Mouse (Mus musculus) cerebellum, adult 18-20 months (tissue): ENCODE results near the gene Bhlhe40.

Experiments used
- DNase-seq, 2 experiments: peaks; one replicate each; pipeline ENCODE4 v3.0.0; 2021

Gene Bhlhe40

DNA sequence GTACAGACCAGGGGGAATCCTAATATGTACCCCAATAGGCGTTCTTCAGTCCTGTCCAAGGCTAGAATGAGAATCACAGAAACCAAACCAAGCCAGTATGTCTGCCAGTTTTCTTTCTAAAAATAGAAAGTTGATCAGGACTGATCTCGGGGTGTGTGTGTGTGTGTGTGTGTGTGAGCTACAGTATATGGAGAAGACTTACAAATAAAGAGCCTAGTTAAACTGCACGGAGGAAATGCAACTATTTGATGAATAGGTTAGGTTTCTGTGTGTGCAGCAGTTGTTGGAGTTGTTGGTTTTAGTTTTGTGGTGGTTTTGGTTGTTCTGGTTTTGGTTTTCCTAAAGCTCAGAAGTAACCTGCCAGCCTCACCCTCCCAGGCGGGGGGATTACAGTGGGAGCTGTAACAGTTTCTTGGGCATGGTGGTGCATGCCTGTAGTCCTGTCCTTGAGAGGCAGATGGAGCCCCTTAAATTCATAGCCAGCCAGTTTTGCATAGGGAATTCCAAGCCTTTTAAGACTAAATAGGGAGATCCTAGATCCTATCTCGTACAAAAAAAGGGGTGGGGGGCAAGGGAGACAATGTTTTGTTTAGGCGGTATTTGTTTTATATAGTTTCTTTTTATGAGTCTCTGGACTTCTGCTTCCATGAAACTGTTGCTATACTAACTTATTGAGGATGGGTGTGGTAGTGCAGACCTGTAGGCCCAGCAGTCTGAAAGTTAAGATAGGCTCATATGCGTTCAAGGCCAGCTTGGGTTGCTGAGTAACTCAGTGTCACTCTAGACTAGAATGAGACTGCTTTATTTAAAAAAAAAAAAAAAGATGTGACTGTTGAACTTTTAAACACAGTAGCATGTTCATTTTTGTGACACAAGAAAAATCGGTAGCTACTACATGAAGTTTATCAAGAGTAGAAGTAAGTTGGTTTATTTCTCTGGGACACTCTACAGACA is 3.1 kb downstream of the Bhlhe40 start:
- no peak for DNase-seq

GRCm38 (mm10) chr6:108664533-108665150 is 4.2 kb downstream of the Bhlhe40 start:
- no peak for DNase-seq

GRCm38 (mm10) chr6:108665587-108665986 is 5.2 kb downstream of the Bhlhe40 start:
- no peak for DNase-seq

GRCm38 (mm10) chr6:108666648-108667488 is 6.4 kb downstream of the Bhlhe40 start:
- no peak for DNase-seq

GRCm38 (mm10) chr6:108667599-108668021 is 7.2 kb downstream of the Bhlhe40 start:
- peak in 1 of 2 experiments; percentile 24 for DNase-seq

GRCm38 (mm10) chr6:108668321-108668786 is 7.9 kb downstream of the Bhlhe40 start:
- DNase-seq: peak; percentile 91 to 96

DNA sequence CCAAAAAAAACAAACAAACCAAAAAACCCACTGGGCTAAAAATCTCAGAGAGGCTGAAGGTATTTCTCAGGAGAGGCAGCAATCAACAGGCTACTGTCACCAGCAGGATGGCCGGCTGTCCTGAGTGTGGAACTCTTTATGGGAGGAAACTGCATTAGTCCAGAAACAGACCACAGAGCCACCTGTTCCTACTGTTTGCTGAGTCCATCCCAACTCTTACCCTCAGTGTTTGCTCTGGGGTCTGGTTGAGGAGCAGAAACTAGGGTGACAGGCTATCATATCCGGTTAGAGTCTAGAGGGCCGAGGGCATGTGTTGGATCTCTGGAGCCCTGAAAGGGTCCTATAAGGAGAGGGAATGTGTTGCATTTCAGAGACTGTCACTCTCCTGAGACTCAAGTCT is 9.8 kb downstream of the Bhlhe40 start:
- no peak for DNase-seq

DNA sequence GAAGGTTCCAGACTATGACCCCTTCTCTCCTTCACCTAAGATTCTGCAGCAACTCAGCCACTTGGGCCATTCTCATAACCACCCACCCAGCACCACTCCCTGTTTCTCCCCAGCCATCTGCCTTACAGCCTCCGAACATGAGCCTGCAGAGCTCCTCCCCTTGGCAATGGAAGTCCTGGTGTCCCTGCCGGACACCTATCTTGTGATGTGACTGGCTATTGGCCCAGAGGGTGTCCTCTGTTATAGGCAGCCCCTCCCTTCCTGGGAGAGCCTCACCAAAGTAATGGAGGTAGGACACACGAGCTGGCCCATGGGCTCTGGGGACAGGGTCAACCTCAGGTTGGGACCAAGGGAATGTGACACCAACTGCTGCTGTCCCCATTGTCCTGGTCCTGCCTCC is 10.4 kb downstream of the Bhlhe40 start:
- DNase-seq: no peak

GRCm38 (mm10) chr6:108672094-108672493 is 11.7 kb downstream of the Bhlhe40 start:
- DNase-seq: no peak

DNA sequence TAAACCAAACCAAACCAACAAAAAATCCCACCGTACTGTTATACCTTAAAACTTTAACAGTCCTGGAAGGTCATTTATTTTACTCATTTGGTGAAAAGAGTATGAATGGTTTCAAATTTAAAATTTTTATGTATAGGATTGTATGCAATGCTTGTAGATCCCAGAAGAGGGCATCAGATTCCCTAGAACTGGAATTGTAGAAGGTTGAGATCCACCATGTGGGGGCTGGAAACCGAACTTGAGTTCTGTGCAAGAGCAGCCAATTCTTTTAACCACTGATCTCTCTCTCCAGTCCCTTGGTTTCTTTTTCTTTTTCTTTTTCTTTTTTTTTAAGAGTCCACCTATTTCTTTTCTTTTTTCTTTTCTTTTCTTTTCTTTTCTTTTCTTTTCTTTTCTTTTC is 13.8 kb downstream of the Bhlhe40 start:
- DNase-seq: no peak

GRCm38 (mm10) chr6:108676783-108677340 is 16.4 kb downstream of the Bhlhe40 start:
- DNase-seq: no peak

GRCm38 (mm10) chr6:108677697-108678096 is 17.3 kb downstream of the Bhlhe40 start:
- no peak for DNase-seq

DNA sequence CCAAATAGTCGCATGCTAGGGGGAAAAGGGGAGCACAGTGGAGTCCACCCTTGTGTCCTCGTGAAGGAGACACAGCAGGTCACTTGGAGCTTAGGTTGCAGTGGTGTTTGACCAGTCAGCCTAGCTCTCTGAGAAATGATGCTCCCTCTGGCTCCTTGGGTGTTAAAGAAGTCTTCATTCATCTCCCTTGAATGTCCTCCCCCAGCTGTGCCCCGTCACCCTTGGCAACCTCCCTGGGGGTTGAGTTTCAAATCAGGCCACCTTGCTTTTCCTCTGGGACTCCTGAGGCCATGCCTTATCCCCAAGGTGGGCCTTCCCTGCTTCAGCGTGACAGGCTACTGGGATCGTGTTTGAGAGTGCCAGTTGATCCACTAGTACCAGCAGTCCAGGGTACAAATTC is 17.8 kb downstream of the Bhlhe40 start:
- no peak for DNase-seq

- no peak for DNase-seq
Observed at GRCm38 (mm10) chr6:108680503-108680902, 20.1 kb downstream of the Bhlhe40 start.

DNA sequence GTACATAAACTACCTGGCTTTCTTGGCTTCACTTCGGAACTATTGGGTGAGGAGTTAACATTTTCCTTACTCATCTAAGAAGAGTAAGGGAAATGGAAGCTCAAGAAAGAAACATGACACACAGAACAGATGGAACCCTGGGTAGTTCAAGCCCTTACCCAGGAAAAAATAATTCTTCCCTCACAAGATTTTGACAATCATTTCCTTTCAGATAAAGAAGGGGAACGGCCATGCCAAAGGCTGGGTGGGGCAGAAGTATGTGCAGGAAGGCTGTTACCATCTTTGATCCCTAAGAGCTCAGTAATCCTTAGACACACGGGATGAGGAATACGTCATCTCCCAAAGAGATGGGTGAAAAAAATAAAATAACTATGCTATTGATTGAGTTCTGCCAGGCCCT is 20.7 kb downstream of the Bhlhe40 start:
- no peak for DNase-seq

- DNase-seq: no peak
Observed at GRCm38 (mm10) chr6:108683140-108683539, 22.7 kb downstream of the Bhlhe40 start.

GRCm38 (mm10) chr6:108684430-108684829 is 24.0 kb downstream of the Bhlhe40 start:
- DNase-seq: no peak

GRCm38 (mm10) chr6:108685758-108686355 is 25.4 kb downstream of the Bhlhe40 start:
- DNase-seq: no peak

- no peak for DNase-seq
Observed at GRCm38 (mm10) chr6:108686930-108687329, 26.5 kb downstream of the Bhlhe40 start.

DNA sequence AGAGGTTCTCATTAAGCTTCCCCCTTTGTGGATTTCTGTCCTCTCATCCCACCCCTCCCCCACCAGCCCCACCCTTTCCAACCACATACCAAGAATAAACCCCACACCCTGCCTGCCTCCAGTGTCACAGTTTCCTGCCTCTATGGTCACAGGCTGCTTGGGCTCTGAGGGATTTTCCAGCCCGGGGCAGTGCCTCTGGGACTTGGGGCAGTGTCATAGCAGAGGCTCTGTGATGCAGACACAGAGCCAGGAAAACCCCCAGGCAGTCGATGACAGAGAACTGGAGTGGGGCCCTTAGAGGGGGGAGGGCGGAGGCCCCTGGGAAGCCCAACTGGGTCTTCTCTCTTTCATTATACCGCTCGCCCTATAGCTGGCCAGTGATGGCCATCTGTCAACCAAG is 27.9 kb downstream of the Bhlhe40 start:
- DNase-seq: no peak

- no peak for DNase-seq
Observed at GRCm38 (mm10) chr6:108692986-108693385, 32.6 kb downstream of the Bhlhe40 start.
